Mouse (Mus musculus): ENCODE measurements around the gene Traf3. TPM values are rescaled to one million over a fixed set of nuclear protein-coding genes. Genes with fewer than 3 reads are reported as not detected.

Gene Traf3
- polyA plus RNA-seq, 1 experiment from 2014 or later: 10.8 TPM

GRCm38 (mm10) chr12:111230793-111231192, 64.6 kb downstream of the Traf3 start:
- Histone ChIP-seq H3K4me2 (ENCODE audit: low read depth, severe bottlenecking) (no peak overlapping the region), H3K4me1 (ENCODE audit: control insufficient read depth, insufficient read depth, low read length) (no peaks in the 10 kb centered on the region), H3K27me3 (ENCODE audit: control insufficient read depth, insufficient read depth, low read length) (no peaks in the 10 kb centered on the region), H3K9ac (ENCODE audit: low read length) (no peak overlapping the region), H3K9me3 (ENCODE audit: control insufficient read depth, low read length) (no peaks in the 10 kb centered on the region), H3K36me3 (ENCODE audit: control insufficient read depth, insufficient read depth, low read length) (peaks cover 2% of the 10 kb centered on the region; the same call in 1 of the 2 replicates), H3K4me3 (ENCODE audit: low read depth, low read length) (no peak overlapping the region), H3K27ac (replicated peaks; ENCODE audit: low read depth, low read length) (no peak overlapping the region)
- 91% methylated on average over 2 of the region's 2 CpGs for WGBS
- DNase-seq (ENCODE audit: low spot score): no peak
- ATAC-seq (ENCODE audit: insufficient number of reproducible peaks, low FRiP score, low TSS enrichment, low read depth): no peak

- H3K4me2 ChIP-seq (ENCODE audit: low read depth, severe bottlenecking): no peak overlapping the region
- DNase-seq (ENCODE audit: low spot score) (no peak), ATAC-seq (ENCODE audit: insufficient number of reproducible peaks, low FRiP score, low TSS enrichment, low read depth) (no peak)
- H3K9ac ChIP-seq (ENCODE audit: low read length): no peak overlapping the region
- H3K9me3 ChIP-seq (ENCODE audit: control insufficient read depth, low read length): no peaks in the 10 kb centered on the region
- no peak overlapping the region for H3K4me3 ChIP-seq (ENCODE audit: low read depth, low read length)
- no peak overlapping the region for H3K27ac ChIP-seq (replicated peaks; ENCODE audit: low read depth, low read length)
- 89% methylated on average over 4 of the region's 4 CpGs for WGBS
- peaks cover 8% of the 10 kb centered on the region; the same call in 1 of the 2 replicates for H3K36me3 ChIP-seq (ENCODE audit: control insufficient read depth, insufficient read depth, low read length)
- no peaks in the 10 kb centered on the region; the same call in 1 of the 2 replicates for H3K27me3 ChIP-seq (ENCODE audit: control insufficient read depth, insufficient read depth, low read length)
- no peaks in the 10 kb centered on the region for H3K4me1 ChIP-seq (ENCODE audit: control insufficient read depth, insufficient read depth, low read length)
Measured at GRCm38 (mm10) chr12:111233798-111234197, 67.6 kb downstream of the Traf3 start.

- no peak overlapping the region for H3K9ac ChIP-seq (ENCODE audit: low read length)
- no peak for ATAC-seq (ENCODE audit: insufficient number of reproducible peaks, low FRiP score, low TSS enrichment, low read depth)
- H3K4me3 ChIP-seq (ENCODE audit: low read depth, low read length): no peak overlapping the region
- H3K27ac ChIP-seq (replicated peaks; ENCODE audit: low read depth, low read length): no peak overlapping the region
- no peak for DNase-seq (ENCODE audit: low spot score)
- H3K4me2 ChIP-seq (ENCODE audit: low read depth, severe bottlenecking): no peak overlapping the region
- H3K4me1 ChIP-seq (ENCODE audit: control insufficient read depth, insufficient read depth, low read length): no peaks in the 10 kb centered on the region
- H3K36me3 ChIP-seq (ENCODE audit: control insufficient read depth, insufficient read depth, low read length): peaks cover 8% of the 10 kb centered on the region; the same call in 1 of the 2 replicates
- no peaks in the 10 kb centered on the region; the same call in 1 of the 2 replicates for H3K27me3 ChIP-seq (ENCODE audit: control insufficient read depth, insufficient read depth, low read length)
- no peaks in the 10 kb centered on the region for H3K9me3 ChIP-seq (ENCODE audit: control insufficient read depth, low read length)
- 89% methylated on average over 9 of the region's 9 CpGs for WGBS
Measured at GRCm38 (mm10) chr12:111234383-111234782, 68.2 kb downstream of the Traf3 start.

GRCm38 (mm10) chr12:111235631-111236030, 69.5 kb downstream of the Traf3 start:
- ATAC-seq (ENCODE audit: insufficient number of reproducible peaks, low FRiP score, low TSS enrichment, low read depth) (no peak), DNase-seq (ENCODE audit: low spot score) (no peak)
- 91% methylated on average over 6 of the region's 6 CpGs for WGBS
- H3K36me3 ChIP-seq (ENCODE audit: control insufficient read depth, insufficient read depth, low read length): peaks cover 8% of the 10 kb centered on the region; the same call in 1 of the 2 replicates
- H3K9ac ChIP-seq (ENCODE audit: low read length): no peak overlapping the region
- H3K4me3 ChIP-seq (ENCODE audit: low read depth, low read length): no peak overlapping the region
- H3K27ac ChIP-seq (replicated peaks; ENCODE audit: low read depth, low read length): no peak overlapping the region
- H3K4me2 ChIP-seq (ENCODE audit: low read depth, severe bottlenecking): no peak overlapping the region
- H3K27me3 ChIP-seq (ENCODE audit: control insufficient read depth, insufficient read depth, low read length): no peaks in the 10 kb centered on the region; the same call in 1 of the 2 replicates
- no peaks in the 10 kb centered on the region for H3K4me1 ChIP-seq (ENCODE audit: control insufficient read depth, insufficient read depth, low read length)
- no peaks in the 10 kb centered on the region for H3K9me3 ChIP-seq (ENCODE audit: control insufficient read depth, low read length)

- peaks cover 8% of the 10 kb centered on the region; the same call in 1 of the 2 replicates for H3K36me3 ChIP-seq (ENCODE audit: control insufficient read depth, insufficient read depth, low read length)
Measured at GRCm38 (mm10) chr12:111237611-111238188, 71.5 kb downstream of the Traf3 start.

GRCm38 (mm10) chr12:111238345-111238744, 72.2 kb downstream of the Traf3 start:
- Histone ChIP-seq H3K27me3 (ENCODE audit: control insufficient read depth, insufficient read depth, low read length) (no peaks in the 10 kb centered on the region; the same call in 1 of the 2 replicates), H3K9me3 (ENCODE audit: control insufficient read depth, low read length) (no peaks in the 10 kb centered on the region), H3K4me2 (ENCODE audit: low read depth, severe bottlenecking) (no peak overlapping the region), H3K4me3 (ENCODE audit: low read depth, low read length) (no peak overlapping the region), H3K9ac (ENCODE audit: low read length) (no peak overlapping the region), H3K27ac (replicated peaks; ENCODE audit: low read depth, low read length) (0 out of 2 replicates have a peak overlapping the region, but pooled peaks have one; percentile 30), H3K36me3 (ENCODE audit: control insufficient read depth, insufficient read depth, low read length) (peaks cover 8% of the 10 kb centered on the region; the same call in 1 of the 2 replicates), H3K4me1 (ENCODE audit: control insufficient read depth, insufficient read depth, low read length) (no peaks in the 10 kb centered on the region)
- DNase-seq (ENCODE audit: low spot score) (no peak), ATAC-seq (ENCODE audit: insufficient number of reproducible peaks, low FRiP score, low TSS enrichment, low read depth) (no peak)
- 85% methylated on average over 5 of the region's 5 CpGs for WGBS

More at GRCm38 (mm10) chr12:111237611-111238188, 71.5 kb downstream of the Traf3 start:
- H3K27ac ChIP-seq (replicated peaks; ENCODE audit: low read depth, low read length): 0 out of 2 replicates have a peak overlapping the region, but pooled peaks have one; percentile 30
- H3K4me3 ChIP-seq (ENCODE audit: low read depth, low read length): no peak overlapping the region
- H3K9ac ChIP-seq (ENCODE audit: low read length): no peak overlapping the region
- H3K4me1 ChIP-seq (ENCODE audit: control insufficient read depth, insufficient read depth, low read length): no peaks in the 10 kb centered on the region
- 94% methylated on average over 16 of the region's 16 CpGs for WGBS
- no peak overlapping the region for H3K4me2 ChIP-seq (ENCODE audit: low read depth, severe bottlenecking)
- H3K27me3 ChIP-seq (ENCODE audit: control insufficient read depth, insufficient read depth, low read length): no peaks in the 10 kb centered on the region; the same call in 1 of the 2 replicates
- ATAC-seq (ENCODE audit: insufficient number of reproducible peaks, low FRiP score, low TSS enrichment, low read depth) (no peak), DNase-seq (ENCODE audit: low spot score) (no peak)
- no peaks in the 10 kb centered on the region for H3K9me3 ChIP-seq (ENCODE audit: control insufficient read depth, low read length)

- ATAC-seq (ENCODE audit: insufficient number of reproducible peaks, low FRiP score, low TSS enrichment, low read depth): no peak
- Histone ChIP-seq H3K4me1 (ENCODE audit: control insufficient read depth, insufficient read depth, low read length) (no peaks in the 10 kb centered on the region), H3K36me3 (ENCODE audit: control insufficient read depth, insufficient read depth, low read length) (peaks cover 8% of the 10 kb centered on the region; the same call in 1 of the 2 replicates), H3K9ac (ENCODE audit: low read length) (no peak overlapping the region), H3K4me3 (ENCODE audit: low read depth, low read length) (no peak overlapping the region), H3K27me3 (ENCODE audit: control insufficient read depth, insufficient read depth, low read length) (no peaks in the 10 kb centered on the region; the same call in 1 of the 2 replicates), H3K27ac (replicated peaks; ENCODE audit: low read depth, low read length) (0 out of 2 replicates have a peak overlapping the region, but pooled peaks have one; percentile 30), H3K4me2 (ENCODE audit: low read depth, severe bottlenecking) (no peak overlapping the region), H3K9me3 (ENCODE audit: control insufficient read depth, low read length) (no peaks in the 10 kb centered on the region)
- WGBS: 64% methylated on average over 4 of the region's 4 CpGs
- peak; percentile 36 for DNase-seq (ENCODE audit: low spot score)
Measured at GRCm38 (mm10) chr12:111238778-111239177, 72.6 kb downstream of the Traf3 start.

GRCm38 (mm10) chr12:111239930-111240329, 73.8 kb downstream of the Traf3 start:
- no peak overlapping the region for H3K9ac ChIP-seq (ENCODE audit: low read length)
- peaks cover 8% of the 10 kb centered on the region; the same call in 1 of the 2 replicates for H3K36me3 ChIP-seq (ENCODE audit: control insufficient read depth, insufficient read depth, low read length)
- no peaks in the 10 kb centered on the region for H3K4me1 ChIP-seq (ENCODE audit: control insufficient read depth, insufficient read depth, low read length)
- H3K27me3 ChIP-seq (ENCODE audit: control insufficient read depth, insufficient read depth, low read length): no peaks in the 10 kb centered on the region; the same call in 1 of the 2 replicates
- ATAC-seq (ENCODE audit: insufficient number of reproducible peaks, low FRiP score, low TSS enrichment, low read depth) (no peak), DNase-seq (ENCODE audit: low spot score) (no peak)
- no peaks in the 10 kb centered on the region for H3K9me3 ChIP-seq (ENCODE audit: control insufficient read depth, low read length)
- H3K27ac ChIP-seq (replicated peaks; ENCODE audit: low read depth, low read length): no peak overlapping the region
- no peak overlapping the region for H3K4me2 ChIP-seq (ENCODE audit: low read depth, severe bottlenecking)
- 92% methylated on average over 10 of the region's 10 CpGs for WGBS
- no peak overlapping the region for H3K4me3 ChIP-seq (ENCODE audit: low read depth, low read length)
